Mouse (Mus musculus): ENCODE data around the gene Raver2. TPM values are rescaled to one million over a fixed set of nuclear protein-coding genes. Genes with fewer than 3 reads are reported as not detected.

Raver2 gene
- total RNA-seq, 2 experiments from 2014 or later: 3.0 to 3.2 TPM

- DNase-seq: no peak
- intact Hi-C loops (cut with DNase I): loop anchor here (1.0 to 2.0 kb wide), 2 partner anchors 153 to 199 kb away; no protein-coding TSS in a partner anchor
Observed at GRCm38 (mm10) chr4:101167777-101168176, 99.0 kb downstream of the Raver2 start.

GRCm38 (mm10) chr4:101168189-101168778, 99.5 kb downstream of the Raver2 start:
- peak; percentile 59 to 61 for DNase-seq
- intact Hi-C loops (cut with DNase I): loop anchor here (1.0 to 2.0 kb wide), 2 partner anchors 152 to 199 kb away; no protein-coding TSS in a partner anchor

- DNase-seq: no peak
- intact Hi-C loops (cut with DNase I): no loop called here
Observed at GRCm38 (mm10) chr4:101172738-101173137, 104.0 kb downstream of the Raver2 start.

GRCm38 (mm10) chr4:101174916-101175625, 106.3 kb downstream of the Raver2 start:
- intact Hi-C loops (cut with DNase I): no loop called here
- no peak for DNase-seq

- intact Hi-C loops (cut with DNase I): no loop called here
- DNase-seq: peak; percentile 60 to 71
Observed at GRCm38 (mm10) chr4:101176123-101176522, 107.3 kb downstream of the Raver2 start.

- intact Hi-C loops (cut with DNase I): no loop called here
- DNase-seq: no peak
Observed at GRCm38 (mm10) chr4:101177796-101178195, 109.0 kb downstream of the Raver2 start.

GRCm38 (mm10) chr4:101179076-101179475, 110.3 kb downstream of the Raver2 start:
- DNase-seq: no peak
- intact Hi-C loops (cut with DNase I): no loop called here

- intact Hi-C loops (cut with DNase I): no loop called here
- peak in 1 of 2 experiments; percentile 31 for DNase-seq
Observed at GRCm38 (mm10) chr4:101179836-101180235, 111.1 kb downstream of the Raver2 start.

GRCm38 (mm10) chr4:101180681-101181080, 111.9 kb downstream of the Raver2 start:
- intact Hi-C loops (cut with DNase I): no loop called here
- no peak for DNase-seq

GRCm38 (mm10) chr4:101182603-101183011, 113.8 kb downstream of the Raver2 start:
- peak; percentile 64 to 69 for DNase-seq
- intact Hi-C loops (cut with DNase I): loop anchor here (2.0 kb wide), 1 partner anchor 82 kb away; the partner anchor contains the start of gene Jak1

GRCm38 (mm10) chr4:101185216-101185615, 116.4 kb downstream of the Raver2 start:
- DNase-seq: no peak
- intact Hi-C loops (cut with DNase I): no loop called here

- DNase-seq: no peak
- intact Hi-C loops (cut with DNase I): no loop called here
Observed at GRCm38 (mm10) chr4:101186591-101186990, 117.8 kb downstream of the Raver2 start.

GRCm38 (mm10) chr4:101187381-101187780, 118.6 kb downstream of the Raver2 start:
- no peak for DNase-seq
- intact Hi-C loops (cut with DNase I): no loop called here

GRCm38 (mm10) chr4:101192241-101192976, 123.6 kb downstream of the Raver2 start:
- DNase-seq: no peak
- intact Hi-C loops (cut with DNase I): no loop called here

- no peak for DNase-seq
- intact Hi-C loops (cut with DNase I): no loop called here
Observed at GRCm38 (mm10) chr4:101194170-101194569, 125.4 kb downstream of the Raver2 start.

- intact Hi-C loops (cut with DNase I): no loop called here
- DNase-seq: no peak
Observed at GRCm38 (mm10) chr4:101196407-101196806, 127.6 kb downstream of the Raver2 start.

- intact Hi-C loops (cut with DNase I): no loop called here
Observed at GRCm38 (mm10) chr4:101197421-101198170, 128.8 kb downstream of the Raver2 start.

GRCm38 (mm10) chr4:101198333-101198732, 129.6 kb downstream of the Raver2 start:
- intact Hi-C loops (cut with DNase I): no loop called here

More at GRCm38 (mm10) chr4:101197421-101198170, 128.8 kb downstream of the Raver2 start:
- no peak for DNase-seq

GRCm38 (mm10) chr4:101199433-101200081, 130.8 kb downstream of the Raver2 start:
- DNase-seq: no peak
- intact Hi-C loops (cut with DNase I): loop anchor here (5.0 kb wide), 1 partner anchor 93 kb away; no protein-coding TSS in a partner anchor

More at GRCm38 (mm10) chr4:101198333-101198732, 129.6 kb downstream of the Raver2 start:
- DNase-seq: peak; percentile 66 to 72

Measured in heart, postnatal 10 days (tissue).